Mouse (Mus musculus) adrenal gland, postnatal 14 days (tissue): Measurements from ENCODE around the gene Smim24. TPM values are rescaled to one million over a fixed set of nuclear protein-coding genes. Genes with fewer than 3 reads are reported as not detected.

Experiments
- DNase-seq: peaks from one replicate; pipeline ENCODE4 v3.0.0; 2021; ENCODE audit warnings: mixed read lengths
- microRNA-seq, 2 experiments: library from miRNA; unstranded; fragments of <30 nt; microRNA quantifications; one replicate each; pipeline ENCODE4 v1.2.0; 2021
- total RNA-seq: library from RNA; stranded (reverse); gene quantifications from 2 replicates; pipeline ENCODE4 v1.2.3, GENCODE M21; 2021

Smim24 gene
- total RNA-seq, 1 experiment from 2014 or later: 1.9 TPM

GRCm38 (mm10) chr10:81434361-81435263 lies 41.8 kb downstream of the Smim24 start:
- peak; percentile 36 for DNase-seq

GRCm38 (mm10) chr10:81435436-81435835 lies 42.6 kb downstream of the Smim24 start:
- DNase-seq: peak; percentile 89

GRCm38 (mm10) chr10:81441019-81441418 lies 48.2 kb downstream of the Smim24 start:
- DNase-seq: no peak

Small RNA genes lying within 50 kb of the gene (microRNA-seq; reads per million reads assigned to microRNA genes)
- gene Mir1191b: 0 to 0.85 reads per million in 2 experiments
- 0.38 to 0.43 reads per million in 2 experiments for gene Mir6913

Other genes starting within 250 kb of the Smim24 start
- gene Pias4, start 225.1 kb upstream of the Smim24 start, total RNA-seq: 27.3 and 28.3 TPM in 2 replicates
- 1,390 and 1,511 TPM in 2 replicates for gene Eef2, start 216.4 kb upstream of the Smim24 start, total RNA-seq
- gene Dapk3, start 210.0 kb upstream of the Smim24 start, total RNA-seq: 58.3 and 62.2 TPM in 2 replicates
- gene 4930442H23Rik, start 209.2 kb upstream of the Smim24 start, total RNA-seq: not detected in 2 replicates
- not detected in 2 replicates for gene Nmrk2, start 191.0 kb upstream of the Smim24 start, total RNA-seq
- 2.1 and 3.5 TPM in 2 replicates for gene Atcay, start 162.2 kb upstream of the Smim24 start, total RNA-seq
- 11.0 and 12.5 TPM in 2 replicates for gene Zfr2, start 159.9 kb upstream of the Smim24 start, total RNA-seq
- gene Matk, start 140.1 kb upstream of the Smim24 start, total RNA-seq: 2.1 and 2.9 TPM in 2 replicates
- gene Mrpl54, start 126.1 kb upstream of the Smim24 start, total RNA-seq: 108 and 113 TPM in 2 replicates
- 95.0 and 100 TPM in 2 replicates for gene Apba3, start 126.1 kb upstream of the Smim24 start, total RNA-seq
- gene Tjp3, start 101.5 kb upstream of the Smim24 start, total RNA-seq: 0.90 and 1.6 TPM in 2 replicates
- 38.7 and 46.9 TPM in 2 replicates for gene Pip5k1c, start 100.1 kb upstream of the Smim24 start, total RNA-seq
- gene Cactin, start 71.9 kb upstream of the Smim24 start, total RNA-seq: 33.1 and 40.7 TPM in 2 replicates
- gene Tbxa2r, start 64.3 kb upstream of the Smim24 start, total RNA-seq: 38.6 and 47.0 TPM in 2 replicates
- 4.6 and 5.1 TPM in 2 replicates for gene Gipc3, start 49.8 kb upstream of the Smim24 start, total RNA-seq
- 83.0 and 90.1 TPM in 2 replicates for gene Hmg20b, start 42.6 kb upstream of the Smim24 start, total RNA-seq
- 15.2 and 16.3 TPM in 2 replicates for gene Mfsd12, start 35.6 kb upstream of the Smim24 start, total RNA-seq
- gene 4930404N11Rik, start 27.2 kb upstream of the Smim24 start, total RNA-seq: 2.0 and 2.1 TPM in 2 replicates
- gene Fzr1, start 14.5 kb upstream of the Smim24 start, total RNA-seq: 40.5 and 43.3 TPM in 2 replicates
- 52.6 and 55.6 TPM in 2 replicates for gene Dohh, start 8.6 kb upstream of the Smim24 start, total RNA-seq
- gene Gm48551, start 8.6 kb upstream of the Smim24 start, total RNA-seq: 0.48 and 1.6 TPM in 2 replicates
- 0.64 and 2.1 TPM in 2 replicates for gene Gm48552, start 4.0 kb upstream of the Smim24 start, total RNA-seq
- 90.1 and 104 TPM in 2 replicates for gene Nfic, start 62.6 kb downstream of the Smim24 start, total RNA-seq
- 0.48 and 0.98 TPM in 2 replicates for gene Celf5, start 89.7 kb downstream of the Smim24 start, total RNA-seq
- gene Ncln, start 103.3 kb downstream of the Smim24 start, total RNA-seq: 102 and 107 TPM in 2 replicates
- 2.3 and 7.4 TPM in 2 replicates for gene S1pr4, start 107.1 kb downstream of the Smim24 start, total RNA-seq
- 0.85 and 1.9 TPM in 2 replicates for gene Gna15, start 131.2 kb downstream of the Smim24 start, total RNA-seq
- gene Gna11, start 152.1 kb downstream of the Smim24 start, total RNA-seq: 65.0 and 67.2 TPM in 2 replicates
- gene Aes, start 166.4 kb downstream of the Smim24 start, total RNA-seq: 646 and 698 TPM in 2 replicates
- 17.8 and 18.1 TPM in 2 replicates for gene Tle2, start 181.5 kb downstream of the Smim24 start, total RNA-seq
- gene Tle6, start 208.0 kb downstream of the Smim24 start, total RNA-seq: 10.1 and 15.3 TPM in 2 replicates
- gene BC025920, start 213.2 kb downstream of the Smim24 start, total RNA-seq: 2.0 TPM in 2 replicates
- 22.2 and 24.3 TPM in 2 replicates for gene Sirt6, start 234.7 kb downstream of the Smim24 start, total RNA-seq
- 18.1 and 22.5 TPM in 2 replicates for gene Ankrd24, start 235.5 kb downstream of the Smim24 start, total RNA-seq